Mouse (Mus musculus): ENCODE measurements around the gene Poll.

Gene Poll

DNA sequence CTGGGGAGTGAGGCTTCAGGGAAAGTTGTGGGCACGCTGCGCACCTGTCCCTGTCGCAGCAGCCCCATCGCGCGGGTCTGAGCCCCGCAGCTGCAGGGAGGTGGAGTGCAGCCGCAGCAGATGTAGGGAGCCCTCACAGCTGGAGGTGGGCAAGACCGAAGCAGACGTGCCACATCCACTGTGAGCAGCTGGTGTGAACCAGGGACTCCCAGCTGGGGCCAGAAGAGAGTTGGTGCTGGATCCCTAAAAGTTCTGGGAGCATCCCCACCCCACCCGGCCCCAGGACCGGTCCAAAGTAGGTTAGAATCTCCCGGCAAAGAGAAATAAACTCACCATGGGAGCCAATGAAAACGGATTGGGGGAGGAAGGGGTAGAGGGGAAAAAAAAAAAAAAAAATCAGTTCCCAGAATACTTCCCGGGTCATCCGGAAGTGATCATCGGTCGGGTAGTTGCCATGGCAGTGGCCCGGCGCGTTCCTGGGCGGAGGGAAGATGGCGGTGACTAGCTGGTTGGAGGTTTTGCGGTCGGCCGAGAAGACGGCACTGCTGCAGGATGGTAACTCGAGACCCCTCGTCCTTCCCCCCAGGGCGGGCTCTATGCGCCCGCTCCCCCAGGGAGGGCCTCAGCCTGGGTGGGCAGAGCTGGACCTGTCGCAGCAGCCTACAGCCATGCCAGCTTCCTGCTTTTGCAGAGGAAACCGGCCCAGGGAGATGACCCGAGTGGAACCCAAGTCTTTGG, at the start of gene Poll, which contains the start of gene Gm17018:
Poll (minus strand) TSS at position 379 of the 738 bp plus-strand sequence.
Gm17018 (plus strand) TSS at position 463 of the 738 bp plus-strand sequence.
- peak; percentile 92 for DNase-seq

DNA sequence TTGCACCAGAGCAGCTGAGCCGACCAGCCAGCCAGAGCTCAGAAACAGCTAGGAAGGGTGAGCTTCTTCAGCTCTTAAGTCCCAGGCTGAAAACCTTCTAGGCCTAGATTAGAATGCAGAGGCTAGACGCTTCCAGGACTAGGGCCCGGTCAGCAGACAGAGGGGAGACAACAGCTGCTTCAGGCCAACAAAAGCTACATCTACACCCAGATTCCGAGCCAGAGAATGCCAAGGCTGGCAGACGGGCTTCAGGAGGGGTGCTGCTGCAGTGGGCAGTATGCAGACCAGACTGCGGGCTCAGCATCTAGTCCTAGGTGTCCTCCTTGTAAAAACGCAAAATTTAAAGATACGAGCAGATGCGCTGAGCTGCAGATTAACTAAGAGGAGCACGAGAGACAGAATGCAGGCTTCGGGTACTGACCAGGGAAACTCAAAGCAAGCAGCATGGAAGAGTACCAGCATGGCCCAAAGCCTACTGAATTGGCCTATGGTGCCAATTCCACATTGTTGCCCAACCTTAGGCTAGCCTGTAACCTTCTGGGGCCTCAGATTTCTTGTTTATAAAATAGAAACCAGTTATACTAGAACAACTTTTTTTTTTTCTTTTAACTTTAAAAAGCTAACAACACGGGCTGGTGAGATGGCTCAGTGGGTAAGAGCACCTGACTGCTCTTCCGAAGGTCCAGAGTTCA, 48.5 kb upstream of the Poll start:
- no peak for DNase-seq

DNA sequence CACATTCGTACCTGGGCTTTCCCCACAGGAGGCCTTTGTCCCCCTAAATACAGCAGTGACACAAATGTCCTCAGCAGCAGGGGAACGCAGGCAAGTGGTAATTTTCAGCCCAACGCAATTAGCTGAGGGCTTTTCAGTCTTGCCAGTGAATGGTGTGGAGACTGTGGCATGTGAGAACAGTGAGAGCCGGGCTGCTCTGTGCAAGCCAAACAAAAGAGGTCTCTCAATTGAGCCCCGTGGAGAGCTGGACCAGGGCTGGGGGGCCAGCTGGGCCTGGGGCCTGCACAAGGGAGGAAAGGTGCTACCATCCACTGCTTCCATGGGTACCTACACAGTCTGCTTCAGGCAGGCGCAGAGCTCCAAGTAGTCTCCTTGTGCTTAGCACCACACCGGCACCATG, 47.1 kb upstream of the Poll start:
- peak; percentile 33 for DNase-seq

DNA sequence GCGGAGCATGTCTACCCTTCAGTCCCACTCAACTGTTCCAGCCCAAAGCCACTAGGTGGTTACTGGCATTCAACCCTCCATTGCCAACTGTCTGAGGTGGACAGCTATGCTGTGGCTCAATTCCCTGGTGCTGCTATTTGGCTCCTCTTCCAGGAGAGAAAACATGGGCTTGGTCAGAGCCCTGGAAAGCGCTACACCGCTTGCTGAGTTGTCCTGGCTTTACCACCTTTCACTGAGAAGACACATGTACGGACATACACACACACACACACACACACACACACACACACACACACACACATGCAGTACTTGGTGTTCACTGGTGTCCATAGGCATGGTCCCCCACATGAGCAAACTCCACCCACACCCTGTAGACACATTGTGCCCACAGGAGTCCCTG, 46.4 kb upstream of the Poll start:
- no peak for DNase-seq

DNA sequence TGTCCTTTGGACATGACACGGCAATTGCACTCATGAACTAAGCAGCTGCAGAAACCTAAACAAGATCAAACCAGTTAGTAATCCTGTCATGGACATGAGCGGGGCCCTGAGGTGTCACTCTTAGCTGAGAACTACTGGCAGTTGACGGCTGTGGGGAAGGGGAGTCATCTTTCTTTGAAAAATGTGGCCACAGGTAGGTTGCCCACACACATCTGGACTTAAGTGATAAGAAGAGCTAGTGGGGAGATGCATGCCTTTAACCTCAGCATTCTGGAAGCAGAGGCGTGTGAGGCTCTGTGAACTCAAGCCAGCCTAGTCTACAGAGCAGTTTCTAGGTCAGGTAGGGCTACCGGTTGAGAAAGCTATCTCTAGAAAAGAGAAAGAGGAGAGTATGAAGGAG, 42.3 kb upstream of the Poll start:
- DNase-seq: no peak

DNA sequence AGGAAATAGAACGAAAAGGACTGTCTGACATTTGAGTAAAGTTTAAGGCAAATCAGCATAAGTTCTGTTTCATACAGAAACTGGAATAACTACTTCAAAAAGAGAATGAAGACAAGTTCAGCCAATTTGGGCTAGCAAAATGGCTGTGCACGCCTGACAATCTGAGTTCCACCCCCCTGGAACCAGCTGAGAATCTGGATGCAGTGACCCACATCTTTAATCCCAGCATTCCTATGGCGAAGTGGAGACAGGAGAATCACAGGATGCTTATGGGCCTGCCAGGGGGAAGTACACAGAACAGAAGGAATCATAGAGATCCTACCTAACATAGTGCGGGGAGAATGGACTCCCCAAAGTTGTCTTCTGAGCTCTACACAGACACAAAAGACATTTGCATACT, 36.8 kb upstream of the Poll start:
- no peak for DNase-seq

DNA sequence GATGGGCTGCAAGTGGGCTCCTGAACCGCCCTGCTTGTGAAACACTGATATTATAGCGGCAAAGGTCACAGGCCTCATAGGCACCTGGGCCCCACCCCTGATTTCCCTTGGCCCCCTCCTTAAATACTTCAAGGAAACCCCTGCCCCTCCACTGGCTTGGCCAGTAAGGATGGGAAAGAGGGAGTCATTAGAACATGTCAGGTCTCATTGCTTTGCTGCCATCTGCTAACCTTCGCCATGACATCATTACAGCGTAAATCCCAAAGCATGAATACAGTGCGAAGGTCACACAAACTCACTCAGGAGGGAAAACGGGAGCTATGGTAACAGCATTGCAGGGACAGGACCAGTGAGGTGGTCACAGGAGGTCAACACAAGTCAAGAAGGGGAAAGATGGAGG, 36.1 kb upstream of the Poll start:
- DNase-seq: peak; percentile 22

DNA sequence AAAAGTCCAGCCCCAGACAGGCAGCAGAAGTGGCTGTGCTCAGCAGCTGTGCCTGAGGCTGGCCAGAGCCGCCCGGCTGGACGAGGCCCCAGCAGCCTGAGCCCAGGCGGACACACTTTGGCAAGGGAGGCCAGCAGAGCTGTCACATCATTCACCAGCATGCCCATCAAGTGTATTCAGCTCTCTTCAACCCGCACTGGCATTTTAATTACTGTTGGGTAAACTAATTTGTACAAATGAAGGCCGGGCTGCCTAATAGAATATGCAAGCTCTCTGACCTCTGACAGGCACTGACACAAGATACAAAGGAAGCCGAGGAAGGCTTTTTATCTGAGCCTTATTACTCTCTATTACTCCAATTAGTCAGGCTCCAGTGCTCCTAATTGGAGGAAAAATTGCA, 35.7 kb upstream of the Poll start:
- peak; percentile 54 for DNase-seq

DNA sequence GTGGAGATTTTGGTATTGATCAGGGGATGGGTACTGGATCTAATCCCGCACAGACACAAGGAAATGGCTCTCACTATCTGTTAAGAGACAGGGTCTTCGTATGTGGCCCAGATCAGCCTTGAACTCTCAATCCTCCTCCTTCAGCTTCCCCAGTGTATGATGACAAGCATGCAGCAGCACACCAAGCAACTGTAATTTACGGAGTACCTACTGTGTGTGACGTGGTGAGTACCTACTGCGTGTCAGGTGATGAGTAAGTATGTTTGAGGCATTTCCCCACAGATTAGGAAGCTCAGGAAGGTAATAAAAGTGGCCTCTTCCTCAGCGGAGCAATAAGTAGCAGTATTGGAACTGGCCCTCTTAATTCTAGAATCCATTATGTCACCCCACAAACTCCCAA, 35.1 kb upstream of the Poll start:
- no peak for DNase-seq

DNA sequence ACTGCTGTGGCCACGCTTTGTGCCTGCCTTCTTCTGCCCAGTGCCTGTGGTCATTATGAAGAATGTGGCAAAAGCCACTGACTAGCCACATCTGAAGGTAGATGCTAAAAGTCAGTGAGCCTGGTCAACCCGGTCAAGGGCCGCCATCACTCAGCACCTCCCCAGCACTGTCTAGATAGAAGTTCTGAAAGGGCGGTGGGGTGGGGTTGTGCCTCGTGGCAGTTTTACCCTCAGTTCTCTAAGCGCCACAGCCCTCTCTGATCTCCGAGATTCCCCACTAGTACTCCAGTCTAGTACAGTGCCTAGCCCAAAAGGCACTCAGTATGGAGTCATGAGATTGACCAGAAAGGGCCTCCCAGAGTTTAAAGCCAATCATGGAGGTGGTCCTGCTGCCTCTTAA, 33.7 kb upstream of the Poll start:
- no peak for DNase-seq

DNA sequence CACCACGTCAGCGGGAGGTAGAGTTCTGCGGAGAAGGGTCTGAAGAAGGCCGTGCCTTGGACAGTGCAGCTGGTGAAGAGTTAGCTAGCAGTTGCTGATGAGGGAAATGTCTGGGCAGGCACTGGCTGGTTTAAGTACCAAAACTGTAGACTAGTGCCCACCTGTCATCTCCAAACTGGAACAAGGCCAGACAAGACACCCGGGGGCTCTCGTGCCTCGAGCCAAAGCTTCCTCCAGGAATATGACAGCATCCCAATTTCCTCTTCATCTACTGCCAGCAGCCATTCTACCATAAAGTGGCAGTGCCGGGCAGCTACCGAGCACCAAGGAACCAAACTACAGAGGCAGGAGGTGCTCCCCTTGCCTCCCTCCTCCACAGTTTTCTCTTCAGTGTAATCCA, 32.6 kb upstream of the Poll start:
- DNase-seq: no peak

DNA sequence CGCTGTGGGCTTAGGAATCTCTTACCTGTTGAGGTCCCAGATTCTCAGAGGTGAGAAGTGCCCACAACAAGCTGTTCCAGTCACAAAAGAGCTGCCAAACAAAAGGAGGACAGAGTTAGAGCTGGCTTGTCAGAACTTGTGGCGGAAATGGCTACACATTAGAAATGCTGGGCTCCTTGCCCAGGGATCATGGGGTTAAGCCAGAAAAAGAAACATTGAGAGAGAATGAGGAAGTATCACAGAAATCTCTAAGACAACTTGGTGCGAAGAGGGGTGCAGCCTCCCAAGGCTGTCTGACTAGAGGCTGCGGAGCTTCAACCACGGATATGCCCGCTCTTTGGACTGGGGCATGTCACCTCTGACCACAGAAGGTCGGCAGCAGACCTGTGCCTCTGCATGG, 31.4 kb upstream of the Poll start:
- DNase-seq: no peak

DNA sequence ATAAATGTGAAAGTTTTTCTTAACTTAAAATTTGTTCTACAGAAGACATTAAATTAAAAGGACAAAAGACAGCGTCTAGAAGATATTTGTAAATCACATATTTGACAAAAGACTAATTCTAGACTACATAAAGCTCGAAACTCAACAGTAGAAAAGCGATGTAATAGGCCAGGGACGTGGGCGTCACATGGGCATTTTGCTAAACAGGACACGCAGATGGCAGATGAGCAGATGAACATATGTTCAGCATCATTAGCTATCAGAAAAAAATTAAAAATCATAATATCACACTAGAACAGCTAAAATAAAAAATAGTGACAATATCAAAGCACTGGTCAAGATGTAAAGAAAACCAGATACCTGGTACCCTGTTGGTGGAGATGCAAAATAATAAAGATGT, 29.4 kb upstream of the Poll start:
- no peak for DNase-seq

DNA sequence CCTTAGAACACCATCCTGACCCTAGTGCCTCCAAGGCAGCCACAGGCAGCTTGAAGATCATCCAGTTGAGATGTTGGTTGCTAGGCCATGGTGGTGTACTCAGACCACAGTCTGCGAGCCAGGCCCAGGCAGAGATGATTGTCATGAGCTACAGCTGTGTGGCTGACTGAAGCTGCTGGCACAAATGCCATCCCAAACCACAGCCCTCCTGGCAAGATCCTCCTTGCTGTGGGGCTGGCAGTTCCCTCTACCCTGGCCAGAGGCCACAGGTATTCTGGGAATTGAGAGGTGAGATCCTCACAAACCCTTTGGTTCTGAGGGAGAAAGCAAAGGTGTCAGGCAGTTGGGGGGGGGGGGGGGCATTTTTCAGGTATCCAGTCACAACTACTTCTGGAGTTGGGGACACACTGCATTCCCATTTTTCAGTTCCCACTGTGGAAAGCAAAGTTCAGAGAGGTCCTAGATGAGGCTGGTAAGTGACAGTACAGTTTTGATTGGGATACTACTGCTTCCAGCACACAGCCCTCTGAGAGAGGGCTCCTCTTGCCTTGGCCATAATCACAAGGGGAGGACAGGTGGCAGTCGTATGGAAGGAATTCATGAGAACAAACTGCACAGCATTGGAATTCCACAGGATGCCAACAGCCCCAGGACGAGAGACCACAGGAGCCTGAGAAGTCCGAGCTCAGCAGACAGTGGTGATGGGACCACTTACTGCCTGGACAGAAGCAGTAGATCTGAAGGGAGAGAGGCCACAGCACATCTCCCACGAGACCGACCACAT, 27.4 kb upstream of the Poll start:
- DNase-seq: no peak

DNA sequence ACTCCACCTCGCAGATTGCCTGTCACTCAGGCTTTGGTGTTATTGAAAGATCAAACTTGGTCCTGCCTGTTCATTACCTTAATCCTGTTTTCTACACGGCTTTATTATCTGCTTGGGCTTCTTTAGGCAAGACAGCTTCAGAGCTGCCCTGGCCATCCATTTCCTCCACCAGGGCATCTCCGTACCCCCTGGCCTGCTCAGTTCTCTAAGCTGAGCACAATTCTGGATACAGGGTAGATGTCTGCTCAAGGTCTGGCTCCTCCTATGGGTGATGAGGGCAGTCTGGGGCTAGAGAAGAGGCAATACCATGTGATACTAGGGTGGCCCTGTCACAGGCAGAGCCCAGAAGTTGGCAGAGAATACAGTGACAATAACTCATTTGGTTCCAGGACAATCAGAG, 26.5 kb upstream of the Poll start:
- no peak for DNase-seq

DNA sequence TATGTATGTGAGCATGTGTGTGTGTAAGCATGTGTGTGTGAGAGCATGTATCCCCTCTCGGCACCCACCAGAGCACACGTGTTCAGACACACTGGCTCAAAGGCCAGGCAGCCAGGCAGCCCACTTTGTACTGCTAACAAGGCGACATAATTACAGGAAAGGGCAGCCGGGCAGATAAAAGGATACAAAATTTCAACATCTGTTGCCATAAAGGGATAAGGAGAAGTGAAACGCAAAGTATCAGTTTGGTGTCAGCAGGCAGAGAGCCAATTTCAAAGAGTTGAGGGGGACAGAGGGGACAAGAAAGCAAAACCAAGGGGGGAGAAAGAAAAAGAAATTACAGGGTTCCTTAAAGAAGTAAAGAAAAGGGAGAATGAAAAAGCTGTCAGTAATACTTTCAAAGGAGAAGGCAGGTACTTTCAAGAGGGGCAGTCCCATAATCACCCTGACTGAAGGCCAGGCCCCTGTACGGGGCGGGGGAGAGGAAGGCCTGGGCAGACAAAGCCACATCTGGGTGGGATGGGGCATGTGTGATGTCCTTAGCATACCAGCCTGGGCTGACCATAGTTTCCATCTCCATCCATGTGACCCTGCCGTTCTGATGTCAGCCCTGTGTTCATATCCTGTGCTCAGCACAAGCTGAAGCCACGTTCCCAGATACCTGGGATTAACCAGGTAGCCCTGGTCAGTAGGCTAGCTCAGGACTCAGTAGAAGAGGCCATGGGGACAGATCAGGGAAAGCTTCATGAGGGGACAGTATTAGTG, 24.7 kb upstream of the Poll start:
- DNase-seq: no peak

DNA sequence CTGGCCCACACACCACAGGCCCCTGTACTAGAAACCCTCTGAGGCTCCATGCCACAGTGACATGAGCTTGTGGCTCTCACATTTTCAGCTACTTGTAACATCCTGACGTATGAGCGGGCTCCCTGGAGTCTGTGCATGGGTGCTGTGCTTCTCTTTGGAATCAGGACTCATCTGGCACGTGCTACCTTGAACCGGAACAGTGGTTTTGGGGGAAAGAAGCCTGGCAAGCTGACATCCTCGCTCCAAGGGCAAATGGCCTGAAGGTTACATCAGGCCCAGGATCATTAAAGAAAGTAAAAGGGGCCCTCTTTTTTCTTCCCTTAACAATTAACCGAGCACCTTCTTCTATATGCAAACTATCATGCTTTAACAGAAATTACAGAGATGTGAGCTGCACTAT, 22.8 kb upstream of the Poll start:
- DNase-seq: no peak

DNA sequence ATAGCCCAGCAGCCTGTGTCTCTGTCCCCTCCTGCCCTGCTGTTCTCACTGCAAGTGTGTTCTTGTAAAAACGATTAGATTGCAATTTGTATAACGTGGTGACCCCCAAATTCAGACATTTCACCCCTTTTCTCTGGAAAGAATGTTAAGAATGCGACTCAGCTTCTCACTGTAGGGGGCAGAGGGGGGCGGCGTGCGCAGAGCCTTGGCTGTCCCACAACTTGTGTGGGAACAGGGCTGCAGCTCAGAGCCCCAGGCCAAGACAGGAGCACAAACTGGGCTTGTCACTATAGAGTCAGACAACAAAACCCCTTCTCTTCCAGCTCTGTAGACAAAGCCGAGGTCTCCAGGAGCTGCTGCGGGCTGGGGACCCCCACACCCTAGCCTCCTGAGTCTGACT, 21.8 kb upstream of the Poll start:
- no peak for DNase-seq

DNA sequence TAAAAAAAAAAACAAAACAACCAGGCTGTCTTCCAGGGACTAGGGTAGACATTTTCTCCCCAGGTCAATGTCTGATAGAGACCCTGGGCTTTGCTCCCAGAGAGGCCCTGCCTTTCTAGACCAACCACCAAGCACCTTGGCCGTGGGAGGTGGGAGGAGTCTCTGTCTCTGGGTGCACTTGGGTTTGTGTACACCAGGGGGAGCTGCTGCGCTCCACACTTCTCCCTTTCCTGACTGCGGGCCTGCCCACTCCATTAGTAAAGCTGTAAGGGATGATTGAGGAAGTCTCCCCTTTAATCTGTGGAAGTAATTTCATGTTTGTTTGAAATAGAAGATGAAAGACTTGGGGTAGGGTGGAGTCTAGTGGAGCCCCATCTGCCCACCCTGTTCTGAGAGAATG, 20.9 kb upstream of the Poll start:
- DNase-seq: peak; percentile 60

DNA sequence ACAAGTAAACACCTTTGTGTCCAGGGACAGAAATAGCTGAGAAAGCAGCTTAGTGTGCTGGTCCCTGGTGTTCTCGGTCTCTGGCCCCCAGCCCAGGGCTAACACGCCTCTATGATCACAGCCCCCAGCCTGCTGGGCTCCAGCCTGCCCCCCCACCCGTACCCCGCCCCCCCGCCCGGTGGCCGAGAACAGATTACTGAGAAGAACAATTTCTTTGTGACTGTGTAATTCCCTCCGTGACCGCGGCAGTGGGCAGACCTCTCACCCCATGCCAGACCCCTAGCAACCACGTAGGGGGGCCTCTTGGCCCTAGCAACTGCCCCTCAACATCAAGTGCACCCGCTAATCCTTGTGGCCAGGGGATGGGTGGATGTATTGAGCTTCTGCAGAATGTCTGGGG, 19.9 kb upstream of the Poll start:
- DNase-seq: no peak

DNA sequence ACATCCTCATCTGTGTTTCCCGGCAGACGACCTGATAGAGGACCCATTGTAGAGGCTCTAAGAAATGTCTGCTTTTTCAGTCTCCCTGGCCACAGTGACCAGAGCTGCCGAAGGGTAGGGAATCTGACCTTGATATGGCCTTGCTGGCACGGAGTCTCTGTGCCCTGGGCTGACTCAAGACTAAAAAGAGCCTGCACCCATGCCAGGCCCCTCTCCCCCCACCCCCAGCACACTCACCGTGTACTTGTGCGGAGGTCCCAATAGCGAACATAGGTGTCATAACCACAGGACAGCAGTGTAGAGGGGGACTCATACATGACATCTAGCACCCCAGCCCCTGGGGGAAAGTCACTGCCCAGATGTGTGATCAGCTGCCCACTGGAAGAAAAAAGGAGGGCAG, 19.1 kb upstream of the Poll start:
- DNase-seq: no peak

DNA sequence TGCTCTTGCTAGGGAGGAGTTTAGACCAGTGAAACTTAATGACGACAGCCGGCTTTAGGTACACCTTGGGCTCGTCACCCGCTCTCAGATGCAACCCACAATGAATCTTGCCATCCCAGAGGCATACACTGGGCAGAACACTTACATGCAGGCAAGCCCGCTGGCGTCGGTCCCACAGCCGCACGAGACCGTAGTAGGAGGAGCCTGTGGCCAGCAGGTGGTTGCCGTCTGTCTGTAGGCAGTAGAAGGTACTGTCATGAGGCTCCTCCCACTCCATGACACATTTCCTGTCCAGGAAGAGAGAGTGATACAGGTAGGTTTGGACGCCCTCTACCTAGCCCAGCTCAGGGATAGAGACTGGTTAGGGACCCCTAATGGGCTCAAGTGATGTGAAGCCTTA, 18.6 kb upstream of the Poll start:
- no peak for DNase-seq

DNA sequence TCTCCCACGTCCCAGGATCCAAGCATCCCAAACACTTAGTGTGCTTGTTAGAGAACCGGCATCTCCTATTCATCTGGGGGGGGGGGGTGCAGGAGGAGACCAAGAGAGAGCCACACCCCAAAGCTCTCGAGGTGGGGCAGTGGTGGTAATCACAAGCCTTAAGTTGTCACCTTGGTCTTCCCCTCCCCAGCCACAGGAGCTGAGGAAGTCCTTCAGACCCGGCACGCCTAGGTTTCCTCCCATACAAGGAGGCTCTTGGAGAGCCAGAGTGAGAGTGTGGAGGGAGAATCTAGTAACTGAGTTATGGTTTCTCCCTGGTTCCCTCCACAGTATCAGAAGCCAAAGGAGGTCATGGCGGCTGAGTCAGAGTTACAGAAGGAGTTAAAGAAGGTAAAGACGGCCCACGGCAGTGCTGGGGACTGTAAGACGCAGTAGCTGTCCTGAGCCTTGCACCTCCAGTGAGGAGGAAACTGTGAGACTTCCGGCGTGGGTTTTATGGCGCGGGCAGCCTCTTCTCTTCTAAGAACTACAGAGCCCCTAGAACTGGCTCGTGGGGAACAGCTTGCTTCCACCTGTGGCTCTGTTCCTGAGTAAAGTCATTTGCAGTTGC, 16.9 kb upstream of the Poll start:
- no peak for DNase-seq

Data from embryo, embryonic 11 days (tissue).